Mouse (Mus musculus) thymus, postnatal 0 days (tissue): ENCODE data around the gene Kcng4. TPM values are rescaled to one million over a fixed set of nuclear protein-coding genes. Genes with fewer than 3 reads are reported as not detected.

ENCODE experiments used
- DNase-seq: peaks from one replicate; pipeline ENCODE4 v3.0.0-alpha.2; 2015; ENCODE audit warnings: low spot score
- polyA plus RNA-seq: library from polyadenylated mRNA; unstranded; fragments of >200 nt; fragmentation: Nextera tagmentation; extraction: Ambion mirVana; gene quantifications from 2 replicates; pipeline ENCODE4 v1.2.1, GENCODE M21; 2015

The Kcng4 gene
- polyA plus RNA-seq = 0.04 and 0.07 TPM in 2 replicates

GRCm38 (mm10) chr8:119635378-119635777 is at the start of gene Kcng4:
Gene Kcng4, minus strand, starts transcription at chr8:119635680.
- DNase-seq = no peak

- DNase-seq = no peak
Measured at GRCm38 (mm10) chr8:119679184-119679583, 43.7 kb upstream of the Kcng4 start.

- DNase-seq = peak; percentile 67
Measured at GRCm38 (mm10) chr8:119678138-119678843, 42.8 kb upstream of the Kcng4 start.

- peak; percentile 88 for DNase-seq
Measured at GRCm38 (mm10) chr8:119676389-119676788, 40.9 kb upstream of the Kcng4 start.

GRCm38 (mm10) chr8:119675457-119675856 is 40.0 kb upstream of the Kcng4 start:
- DNase-seq = no peak

- DNase-seq = peak; percentile 19
Measured at GRCm38 (mm10) chr8:119673976-119674555, 38.6 kb upstream of the Kcng4 start.

- no peak for DNase-seq
Measured at GRCm38 (mm10) chr8:119670419-119671091, 35.1 kb upstream of the Kcng4 start.

GRCm38 (mm10) chr8:119669284-119669683 is 33.8 kb upstream of the Kcng4 start:
- DNase-seq = no peak

- no peak for DNase-seq
Measured at GRCm38 (mm10) chr8:119668447-119668846, 33.0 kb upstream of the Kcng4 start.

- no peak for DNase-seq
Measured at GRCm38 (mm10) chr8:119666219-119666951, 30.9 kb upstream of the Kcng4 start, which contains the start of gene Wfdc1. Gene Wfdc1, plus strand, starts transcription at chr8:119666365.

GRCm38 (mm10) chr8:119665270-119665669 is 29.8 kb upstream of the Kcng4 start:
- DNase-seq = no peak

GRCm38 (mm10) chr8:119663440-119663839 is 28.0 kb upstream of the Kcng4 start:
- no peak for DNase-seq

- DNase-seq = no peak
Measured at GRCm38 (mm10) chr8:119661892-119662291, 26.4 kb upstream of the Kcng4 start.

- no peak for DNase-seq
Measured at GRCm38 (mm10) chr8:119661081-119661480, 25.6 kb upstream of the Kcng4 start.

- DNase-seq = no peak
Measured at GRCm38 (mm10) chr8:119656709-119657464, 21.4 kb upstream of the Kcng4 start.

- DNase-seq = no peak
Measured at GRCm38 (mm10) chr8:119651324-119651723, 15.8 kb upstream of the Kcng4 start.

- no peak for DNase-seq
Measured at GRCm38 (mm10) chr8:119646846-119647245, 11.4 kb upstream of the Kcng4 start.

- DNase-seq = no peak
Measured at GRCm38 (mm10) chr8:119646197-119646596, 10.7 kb upstream of the Kcng4 start.

- DNase-seq = no peak
Measured at GRCm38 (mm10) chr8:119644981-119645597, 9.6 kb upstream of the Kcng4 start.

GRCm38 (mm10) chr8:119644429-119644960 is 9.0 kb upstream of the Kcng4 start:
- no peak for DNase-seq
